Mouse (Mus musculus) limb, embryonic 15.5 days (tissue): Measurements from ENCODE around the gene Wwtr1. TPM values are rescaled to one million over a fixed set of nuclear protein-coding genes. Genes with fewer than 3 reads are reported as not detected.

Experiments
- ATAC-seq: fragments of 200-750 bp; cut with Nextera tagmentation; 2 replicates; pipeline ENCODE4 v1.8.0; 2017; ENCODE audit warnings: low read depth, moderate TSS enrichment; ENCODE audit not compliant: insufficient number of reproducible peaks, low FRiP score, low TSS enrichment
- H3K27ac ChIP-seq: fragments of 300-500 bp; sonication (generic); 2 replicates; pipeline ENCODE4 v1.5.1; 2015; ENCODE audit warnings: moderate library complexity, mild to moderate bottlenecking, inconsistent platforms
- H3K27me3 ChIP-seq: fragments of 300-500 bp; sonication (generic); 2 replicates; pipeline ENCODE4 v1.6.1; 2015; ENCODE audit warnings: inconsistent platforms
- H3K36me3 ChIP-seq: fragments of 300-500 bp; sonication (generic); 2 replicates; pipeline ENCODE4 v1.6.1; 2015; ENCODE audit warnings: inconsistent platforms
- H3K4me1 ChIP-seq: fragments of 300-500 bp; sonication (generic); 2 replicates; pipeline ENCODE4 v1.6.1; 2015; ENCODE audit warnings: inconsistent platforms
- H3K4me2 ChIP-seq: fragments of 300-500 bp; sonication (generic); 2 replicates; pipeline ENCODE4 v1.6.1; 2015; ENCODE audit warnings: mild to moderate bottlenecking, inconsistent platforms
- H3K4me3 ChIP-seq: fragments of 300-500 bp; sonication (generic); 2 replicates; pipeline ENCODE4 v1.5.1; 2015; ENCODE audit warnings: mild to moderate bottlenecking, inconsistent platforms
- H3K9ac ChIP-seq: fragments of 300-500 bp; sonication (generic); 2 replicates; pipeline ENCODE4 v1.6.1; 2015; ENCODE audit warnings: inconsistent platforms
- H3K9me3 ChIP-seq: fragments of 300-500 bp; sonication (generic); 2 replicates; pipeline ENCODE4 v1.6.1; 2016; ENCODE audit warnings: inconsistent platforms
- WGBS: fragments of 180-500 bp; shearing (Covaris S2); methylation state at CpG from one replicate; pipeline ENCODE4 v1.1.7; 2015; 5-methylcytosine and 5-hydroxymethylcytosine counted together
- microRNA-seq: library from miRNA; unstranded; fragments of <30 nt; microRNA quantifications from one replicate; pipeline ENCODE4, GENCODE M21; 2016
- polyA plus RNA-seq: library from polyadenylated mRNA; unstranded; fragments of >200 nt; fragmentation: Nextera tagmentation; extraction: Ambion mirVana; gene quantifications from 2 replicates; pipeline ENCODE4 v1.2.1, GENCODE M21; 2015

Gene Wwtr1
- polyA plus RNA-seq, 1 experiment from 2014 or later: 36.2 TPM

- Histone ChIP-seq H3K4me1 (no peaks in the 10 kb centered on the region), H3K4me3 (no peak overlapping the region), H3K9ac (no peak overlapping the region), H3K9me3 (no peaks in the 10 kb centered on the region), H3K4me2 (no peak overlapping the region), H3K36me3 (no peaks in the 10 kb centered on the region), H3K27me3 (no peaks in the 10 kb centered on the region), H3K27ac (no peak overlapping the region)
- no peak for ATAC-seq
- 56% methylated on average over 4 of the region's 4 CpGs for WGBS
Measured at GRCm38 (mm10) chr3:57429486-57429885, 146.2 kb downstream of the Wwtr1 start.

- 18% methylated on average over 5 of the region's 5 CpGs for WGBS
- H3K4me3 ChIP-seq: no peak overlapping the region
- no peak for ATAC-seq
- H3K4me1 ChIP-seq: no peaks in the 10 kb centered on the region
- H3K4me2 ChIP-seq: no peak overlapping the region
- H3K27me3 ChIP-seq: no peaks in the 10 kb centered on the region
- no peaks in the 10 kb centered on the region for H3K36me3 ChIP-seq
- H3K9me3 ChIP-seq: no peaks in the 10 kb centered on the region
- H3K27ac ChIP-seq: no peak overlapping the region
- no peak overlapping the region for H3K9ac ChIP-seq
Measured at GRCm38 (mm10) chr3:57428682-57429464, 146.8 kb downstream of the Wwtr1 start.

GRCm38 (mm10) chr3:57426351-57426750 is 149.4 kb downstream of the Wwtr1 start:
- no peaks in the 10 kb centered on the region for H3K9me3 ChIP-seq
- no peak overlapping the region for H3K4me2 ChIP-seq
- H3K4me1 ChIP-seq: no peaks in the 10 kb centered on the region
- no peak overlapping the region for H3K9ac ChIP-seq
- 78% methylated on average over 11 of the region's 11 CpGs for WGBS
- H3K4me3 ChIP-seq: no peak overlapping the region
- no peaks in the 10 kb centered on the region for H3K27me3 ChIP-seq
- no peaks in the 10 kb centered on the region for H3K36me3 ChIP-seq
- no peak overlapping the region for H3K27ac ChIP-seq
- no peak for ATAC-seq

GRCm38 (mm10) chr3:57425089-57425730 is 150.5 kb downstream of the Wwtr1 start, which contains the start of gene Tm4sf4:
TSS of gene Tm4sf4 (plus strand) at chr3:57425314.
- H3K9me3 ChIP-seq: no peaks in the 10 kb centered on the region
- H3K4me2 ChIP-seq: no peak within 1 kb of the TSS
- H3K27me3 ChIP-seq: no peaks in the 10 kb centered on the region
- no peak for ATAC-seq
- no peaks in the 10 kb centered on the region for H3K4me1 ChIP-seq
- no peak within 1 kb of the TSS for H3K9ac ChIP-seq
- no peak within 1 kb of the TSS for H3K4me3 ChIP-seq
- 34% methylated on average over 10 of the region's 10 CpGs for WGBS
- H3K36me3 ChIP-seq: no peaks in the 10 kb centered on the region
- H3K27ac ChIP-seq: no peak within 1 kb of the TSS

GRCm38 (mm10) chr3:57420660-57421059 is 155.1 kb downstream of the Wwtr1 start:
- H3K4me3 ChIP-seq: no peak overlapping the region
- ATAC-seq: no peak
- 80% methylated on average over 1 of the region's 1 CpGs for WGBS

GRCm38 (mm10) chr3:57420233-57420632 is 155.5 kb downstream of the Wwtr1 start:
- ATAC-seq: no peak

More at GRCm38 (mm10) chr3:57420660-57421059, 155.1 kb downstream of the Wwtr1 start:
- Histone ChIP-seq H3K36me3 (no peaks in the 10 kb centered on the region), H3K9me3 (no peaks in the 10 kb centered on the region), H3K4me2 (no peak overlapping the region), H3K27ac (no peak overlapping the region), H3K9ac (no peak overlapping the region), H3K4me1 (no peaks in the 10 kb centered on the region), H3K27me3 (no peaks in the 10 kb centered on the region)

GRCm38 (mm10) chr3:57411535-57411934 is 164.2 kb downstream of the Wwtr1 start:
- Histone ChIP-seq H3K27me3 (no peaks in the 10 kb centered on the region), H3K9me3 (no peaks in the 10 kb centered on the region), H3K36me3 (no peaks in the 10 kb centered on the region), H3K9ac (no peak overlapping the region), H3K4me3 (no peak overlapping the region), H3K4me2 (no peak overlapping the region), H3K27ac (no peak overlapping the region), H3K4me1 (no peaks in the 10 kb centered on the region)
- 82% methylated on average over 4 of the region's 4 CpGs for WGBS
- no peak for ATAC-seq

More at GRCm38 (mm10) chr3:57420233-57420632, 155.5 kb downstream of the Wwtr1 start:
- no peak overlapping the region for H3K27ac ChIP-seq
- WGBS: 77% methylated on average over 2 of the region's 2 CpGs
- no peaks in the 10 kb centered on the region for H3K4me1 ChIP-seq
- H3K36me3 ChIP-seq: no peaks in the 10 kb centered on the region
- H3K4me3 ChIP-seq: no peak overlapping the region
- no peak overlapping the region for H3K9ac ChIP-seq
- no peak overlapping the region for H3K4me2 ChIP-seq
- H3K27me3 ChIP-seq: no peaks in the 10 kb centered on the region
- no peaks in the 10 kb centered on the region for H3K9me3 ChIP-seq

Small RNAs within 50 kb of the gene (microRNA-seq; reads per million reads assigned to microRNA genes)
- gene Mir6377: not detected

Other genes starting within 250 kb of the Wwtr1 start
- 0.38 TPM in 1 of 2 replicates, not detected in the other for gene Tm4sf4, start 150.6 kb downstream of the Wwtr1 start, polyA plus RNA-seq
- 65.2 and 70.6 TPM in 2 replicates for gene Commd2, start 75.8 kb upstream of the Wwtr1 start, polyA plus RNA-seq
- gene Ankub1, start 116.9 kb upstream of the Wwtr1 start, polyA plus RNA-seq: 0.07 and 0.14 TPM in 2 replicates
- gene Rnf13, start 160.2 kb upstream of the Wwtr1 start, polyA plus RNA-seq: 92.8 and 95.5 TPM in 2 replicates